Mouse (Mus musculus) cerebellum, adult 2 months (tissue): ENCODE measurements around the gene Ano1.

ENCODE experiments used
- CTCF ChIP-seq: fragments of 200-500 bp; IDR thresholded peaks from 2 replicates; pipeline ENCODE4 v1.5.1; 2011; ENCODE audit warnings: low read depth, mild to moderate bottlenecking, control low read depth, low read length, moderate library complexity, borderline replicate concordance; ENCODE audit not compliant: insufficient read depth
- POLR2A ChIP-seq: fragments of 200-500 bp; IDR thresholded peaks from 2 replicates; pipeline ENCODE4 v1.6.1; 2011; ENCODE audit warnings: low read length, control low read depth, borderline replicate concordance; ENCODE audit not compliant: insufficient read depth

GRCm38 (mm10) chr7:144632321-144632720, 119.5 kb downstream of the Ano1 start:
- TF ChIP-seq POLR2A (no peak), CTCF (no peak)
